Mouse (Mus musculus): ENCODE measurements around the gene Ptpn7. TPM values are rescaled to one million over a fixed set of nuclear protein-coding genes. Genes with fewer than 3 reads are reported as not detected.
A peak's percentile ranks its signal among the peaks of the same experiment; 100 is the strongest.

The Ptpn7 gene
- total and polyA plus RNA-seq, 2 experiments from 2014 or later: 0.05 TPM

DNA sequence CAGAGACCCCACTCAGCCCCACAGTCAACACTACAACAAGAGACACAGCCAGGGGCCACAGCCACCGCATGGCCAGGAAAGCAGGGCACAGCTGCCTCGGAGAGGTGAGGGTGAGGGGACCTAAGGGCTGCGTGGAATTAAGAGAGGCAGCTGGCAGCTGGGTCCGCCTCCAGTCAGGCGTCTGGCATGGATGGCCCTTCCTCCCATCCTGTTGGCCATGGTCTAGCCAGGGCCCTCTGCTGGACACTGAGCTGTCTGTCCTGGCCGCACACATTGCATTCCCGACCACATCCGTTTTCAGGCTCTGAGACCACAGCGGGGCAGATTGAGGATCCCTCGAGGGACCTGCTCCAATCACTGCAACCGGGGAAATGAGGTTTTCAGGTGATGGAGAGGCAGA, 34.9 kb downstream of the Ptpn7 start, which contains the start of gene Gpr37l1:
Gene Gpr37l1 (minus strand): TSS at position 247 of the 400 bp plus-strand sequence.
- 70% methylated on average over 11 of the region's 11 CpGs for WGBS
- no peak within 1 kb of the TSS for H3K9ac ChIP-seq (replicated peaks; ENCODE audit: low read length, poor library complexity, severe bottlenecking)
- H3K36me3 ChIP-seq (ENCODE audit: insufficient read depth, low read length): no peaks in the 10 kb centered on the region
- peak; percentile 50 for TF ChIP-seq CTCF (IDR thresholded peaks at IDR 0.05)
- no peaks in the 10 kb centered on the region for H3K9me3 ChIP-seq (ENCODE audit: low read length)
- H3K4me2 ChIP-seq (ENCODE audit: low read depth, low read length, poor library complexity, severe bottlenecking): no peak within 1 kb of the TSS
- ATAC-seq (ENCODE audit: low FRiP score) (peak; percentile 35; the same call in 1 of the 2 replicates), DNase-seq (ENCODE audit: low spot score) (peak; percentile 61)
- no peak within 1 kb of the TSS for H3K27ac ChIP-seq (ENCODE audit: low read depth, low read length)
- H3K4me1 ChIP-seq (ENCODE audit: insufficient read depth, low read length): no peaks in the 10 kb centered on the region
- no peaks in the 10 kb centered on the region for H3K27me3 ChIP-seq (ENCODE audit: insufficient read depth, low read length)
- H3K4me3 ChIP-seq (ENCODE audit: low read depth, low read length): no peak within 1 kb of the TSS

DNA sequence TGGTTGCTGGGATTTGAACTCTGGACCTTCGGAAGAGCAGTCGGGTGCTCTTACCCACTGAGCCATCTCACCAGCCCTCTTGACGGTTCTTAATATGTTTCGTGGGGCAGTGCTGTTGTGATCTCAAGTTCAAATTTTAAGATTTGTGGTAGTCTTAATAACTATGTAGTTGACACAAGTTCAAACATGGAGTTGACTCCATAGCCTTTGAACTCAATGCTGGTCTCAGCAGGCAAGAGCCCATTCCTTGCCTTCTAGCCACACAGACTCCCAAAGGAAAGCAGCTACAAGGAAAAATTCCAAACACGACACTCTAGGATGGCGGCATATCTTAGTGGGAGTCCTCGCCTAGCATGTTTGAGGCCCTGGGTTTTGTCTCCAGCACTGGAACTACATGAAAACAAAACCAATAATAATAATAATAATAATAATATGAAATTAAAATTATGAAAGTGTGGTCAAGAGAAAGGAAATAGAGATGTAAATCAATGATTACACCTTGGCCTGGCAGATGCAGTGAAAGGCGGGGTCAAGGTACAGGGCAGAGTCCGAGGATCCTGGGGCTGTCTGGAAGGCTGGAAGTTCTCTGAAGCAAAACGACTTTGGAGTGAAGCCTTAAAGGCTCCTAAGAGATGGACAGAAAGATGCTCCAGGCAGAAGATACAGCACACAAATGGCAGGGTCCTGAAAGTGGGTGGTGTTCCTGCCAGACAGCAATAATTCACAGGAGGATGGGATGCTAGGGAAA, 36.1 kb downstream of the Ptpn7 start:
- WGBS: 93% methylated on average over 10 of the region's 10 CpGs
- Histone ChIP-seq H3K4me1 (ENCODE audit: insufficient read depth, low read length) (no peaks in the 10 kb centered on the region), H3K4me3 (ENCODE audit: low read depth, low read length) (no peak overlapping the region), H3K9me3 (ENCODE audit: low read length) (no peaks in the 10 kb centered on the region), H3K36me3 (ENCODE audit: insufficient read depth, low read length) (no peaks in the 10 kb centered on the region), H3K9ac (replicated peaks; ENCODE audit: low read length, poor library complexity, severe bottlenecking) (no peak overlapping the region), H3K4me2 (ENCODE audit: low read depth, low read length, poor library complexity, severe bottlenecking) (no peak overlapping the region), H3K27me3 (ENCODE audit: insufficient read depth, low read length) (no peaks in the 10 kb centered on the region), H3K27ac (ENCODE audit: low read depth, low read length) (no peak overlapping the region)
- DNase-seq (ENCODE audit: low spot score): no peak
- no peak for ATAC-seq (ENCODE audit: low FRiP score)
- no peak for TF ChIP-seq CTCF (IDR thresholded peaks at IDR 0.05)

DNA sequence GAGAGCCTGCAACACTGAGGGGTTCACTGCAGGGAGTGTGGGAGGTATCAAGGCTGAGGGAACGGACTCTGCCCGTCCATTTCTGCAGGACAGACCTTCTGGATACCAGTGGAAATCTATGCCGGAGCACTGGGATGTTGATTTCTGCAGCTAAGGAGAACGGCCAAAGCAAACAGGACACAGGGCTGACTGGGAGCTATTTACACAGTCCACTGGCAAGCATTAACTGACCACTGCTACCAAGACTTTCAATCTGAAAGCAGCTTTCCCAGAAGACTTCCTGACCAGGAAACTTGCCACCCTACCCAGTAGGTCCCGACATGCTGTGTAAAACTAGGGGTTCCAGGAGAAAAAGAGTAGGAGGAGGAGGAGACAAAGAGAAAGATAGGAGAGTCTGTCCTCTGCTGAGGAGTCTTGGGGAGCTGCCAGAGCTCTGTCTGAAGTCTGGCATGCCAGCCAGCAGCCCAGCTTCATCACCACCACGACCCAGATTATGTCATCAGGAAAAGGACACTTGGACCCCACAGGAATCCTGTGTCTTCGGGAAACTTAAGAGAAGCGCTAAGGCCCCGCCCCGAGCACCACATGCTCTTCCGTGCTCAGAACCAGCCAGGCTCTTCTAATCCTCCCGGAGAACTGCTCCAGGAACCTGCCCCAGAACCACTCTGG, 37.2 kb downstream of the Ptpn7 start:
- no peaks in the 10 kb centered on the region for H3K36me3 ChIP-seq (ENCODE audit: insufficient read depth, low read length)
- peak; percentile 58 for DNase-seq (ENCODE audit: low spot score)
- 43% methylated on average over 12 of the region's 12 CpGs for WGBS
- H3K4me1 ChIP-seq (ENCODE audit: insufficient read depth, low read length): no peaks in the 10 kb centered on the region
- no peak overlapping the region for H3K4me3 ChIP-seq (ENCODE audit: low read depth, low read length)
- H3K27ac ChIP-seq (ENCODE audit: low read depth, low read length): peak overlapping the region; percentile 43; the same call in 1 of the 2 replicates
- ATAC-seq (ENCODE audit: low FRiP score): peak; percentile 31; the same call in 1 of the 2 replicates
- no peak overlapping the region for H3K9ac ChIP-seq (replicated peaks; ENCODE audit: low read length, poor library complexity, severe bottlenecking)
- no peak overlapping the region for H3K4me2 ChIP-seq (ENCODE audit: low read depth, low read length, poor library complexity, severe bottlenecking)
- TF ChIP-seq CTCF (IDR thresholded peaks at IDR 0.05): no peak
- no peaks in the 10 kb centered on the region for H3K9me3 ChIP-seq (ENCODE audit: low read length)
- H3K27me3 ChIP-seq (ENCODE audit: insufficient read depth, low read length): no peaks in the 10 kb centered on the region

DNA sequence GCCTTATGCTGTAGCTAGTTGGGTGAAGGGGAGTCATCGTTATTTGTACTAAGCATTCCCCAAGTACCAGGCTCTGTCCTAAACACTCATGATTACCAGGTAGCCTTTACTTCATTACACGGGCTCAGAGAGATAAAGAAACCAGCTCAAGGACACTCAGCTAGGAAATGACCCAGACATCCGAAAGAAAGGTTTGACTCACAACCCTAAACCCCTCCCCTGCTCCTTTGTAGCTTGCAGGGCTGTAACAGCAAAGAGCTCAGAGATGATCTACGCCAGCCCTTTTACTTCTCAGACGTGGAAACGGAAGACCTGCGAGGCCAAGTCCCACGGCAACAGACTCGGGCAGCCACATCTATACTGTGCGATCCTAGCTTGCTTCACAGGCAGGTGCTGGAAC, 37.8 kb downstream of the Ptpn7 start:
- Histone ChIP-seq H3K4me2 (ENCODE audit: low read depth, low read length, poor library complexity, severe bottlenecking) (no peak overlapping the region), H3K27me3 (ENCODE audit: insufficient read depth, low read length) (no peaks in the 10 kb centered on the region), H3K9me3 (ENCODE audit: low read length) (no peaks in the 10 kb centered on the region), H3K4me3 (ENCODE audit: low read depth, low read length) (no peak overlapping the region), H3K36me3 (ENCODE audit: insufficient read depth, low read length) (no peaks in the 10 kb centered on the region), H3K27ac (ENCODE audit: low read depth, low read length) (no peak overlapping the region), H3K9ac (replicated peaks; ENCODE audit: low read length, poor library complexity, severe bottlenecking) (no peak overlapping the region), H3K4me1 (ENCODE audit: insufficient read depth, low read length) (no peaks in the 10 kb centered on the region)
- no peak for ATAC-seq (ENCODE audit: low FRiP score)
- no peak for DNase-seq (ENCODE audit: low spot score)
- 68% methylated on average over 10 of the region's 10 CpGs for WGBS
- no peak for TF ChIP-seq CTCF (IDR thresholded peaks at IDR 0.05)

DNA sequence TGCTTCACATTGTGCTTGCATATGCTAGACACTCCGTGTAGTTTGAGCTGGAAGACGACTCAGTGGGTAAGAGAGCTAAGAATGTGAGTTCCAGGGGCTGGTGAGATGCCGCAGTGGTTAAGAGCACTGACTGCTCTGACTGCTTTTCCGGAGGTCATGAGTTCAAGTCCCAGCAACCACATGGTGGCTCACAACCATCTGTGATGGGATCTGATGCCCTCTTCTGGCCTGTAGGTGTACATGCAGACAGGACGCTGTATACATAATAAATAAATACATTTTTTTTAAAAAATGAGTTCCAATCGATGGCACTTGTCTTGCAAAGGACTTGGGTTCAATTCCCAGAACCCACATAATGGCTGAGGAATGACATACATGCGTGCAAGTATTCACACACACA, 38.7 kb downstream of the Ptpn7 start:
- H3K9me3 ChIP-seq (ENCODE audit: low read length): no peaks in the 10 kb centered on the region
- no peaks in the 10 kb centered on the region for H3K4me1 ChIP-seq (ENCODE audit: insufficient read depth, low read length)
- ATAC-seq (ENCODE audit: low FRiP score): no peak
- no peaks in the 10 kb centered on the region for H3K27me3 ChIP-seq (ENCODE audit: insufficient read depth, low read length)
- peak; percentile 56 for TF ChIP-seq CTCF (IDR thresholded peaks at IDR 0.05)
- H3K9ac ChIP-seq (replicated peaks; ENCODE audit: low read length, poor library complexity, severe bottlenecking): no peak overlapping the region
- 86% methylated on average over 7 of the region's 7 CpGs for WGBS
- no peak overlapping the region for H3K4me2 ChIP-seq (ENCODE audit: low read depth, low read length, poor library complexity, severe bottlenecking)
- H3K4me3 ChIP-seq (ENCODE audit: low read depth, low read length): no peak overlapping the region
- no peak for DNase-seq (ENCODE audit: low spot score)
- no peak overlapping the region for H3K27ac ChIP-seq (ENCODE audit: low read depth, low read length)
- H3K36me3 ChIP-seq (ENCODE audit: insufficient read depth, low read length): no peaks in the 10 kb centered on the region

DNA sequence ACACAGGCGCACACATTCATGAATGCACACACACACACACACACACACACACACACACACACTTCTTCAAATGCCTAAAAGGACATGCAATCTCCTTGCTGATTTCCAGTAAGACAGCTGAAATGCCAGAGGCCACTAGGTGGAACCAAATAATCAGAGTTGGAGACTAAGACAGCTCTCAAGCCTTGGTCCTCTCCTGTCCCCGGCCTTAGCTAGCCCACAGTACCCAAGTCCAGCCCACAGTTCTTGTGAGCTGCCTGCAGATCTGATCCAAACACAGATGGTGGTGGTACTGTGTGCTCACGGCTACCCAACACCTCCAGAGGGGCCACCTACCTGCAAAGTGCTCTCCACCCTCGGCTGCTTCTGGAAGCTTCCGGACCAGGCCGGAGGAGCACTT, 39.5 kb downstream of the Ptpn7 start:
- no peaks in the 10 kb centered on the region for H3K27me3 ChIP-seq (ENCODE audit: insufficient read depth, low read length)
- H3K27ac ChIP-seq (ENCODE audit: low read depth, low read length): no peak overlapping the region
- H3K9me3 ChIP-seq (ENCODE audit: low read length): no peaks in the 10 kb centered on the region
- DNase-seq (ENCODE audit: low spot score) (peak; percentile 93), ATAC-seq (ENCODE audit: low FRiP score) (peak; percentile 64; the same call in 1 of the 2 replicates)
- 59% methylated on average over 6 of the region's 6 CpGs for WGBS
- no peak overlapping the region for H3K9ac ChIP-seq (replicated peaks; ENCODE audit: low read length, poor library complexity, severe bottlenecking)
- H3K36me3 ChIP-seq (ENCODE audit: insufficient read depth, low read length): no peaks in the 10 kb centered on the region
- TF ChIP-seq CTCF (IDR thresholded peaks at IDR 0.05): peak; percentile 93
- no peak overlapping the region for H3K4me2 ChIP-seq (ENCODE audit: low read depth, low read length, poor library complexity, severe bottlenecking)
- H3K4me1 ChIP-seq (ENCODE audit: insufficient read depth, low read length): no peaks in the 10 kb centered on the region
- H3K4me3 ChIP-seq (ENCODE audit: low read depth, low read length): no peak overlapping the region
